Mouse (Mus musculus) inflammation-experienced regulatory T-cells (primary cell): ENCODE results near the gene Fcho2. TPM values are rescaled to one million over a fixed set of nuclear protein-coding genes. Genes with fewer than 3 reads are reported as not detected.

Source experiments
- polyA plus RNA-seq, 2 experiments: library from polyadenylated mRNA; unstranded; fragments of 100-300 nt; shearing (Covaris generic); gene quantifications; one replicate each; pipeline ENCODE4 v1.2.1; 2017

Gene Fcho2
- polyA plus RNA-seq, result 10 to 100 TPM; 55.1 to 69.1 TPM

GRCm38 (mm10) chr13:98815147-98815785 is at the start of gene Fcho2:
Fcho2 (minus strand) TSS chr13:98815449.

DNA sequence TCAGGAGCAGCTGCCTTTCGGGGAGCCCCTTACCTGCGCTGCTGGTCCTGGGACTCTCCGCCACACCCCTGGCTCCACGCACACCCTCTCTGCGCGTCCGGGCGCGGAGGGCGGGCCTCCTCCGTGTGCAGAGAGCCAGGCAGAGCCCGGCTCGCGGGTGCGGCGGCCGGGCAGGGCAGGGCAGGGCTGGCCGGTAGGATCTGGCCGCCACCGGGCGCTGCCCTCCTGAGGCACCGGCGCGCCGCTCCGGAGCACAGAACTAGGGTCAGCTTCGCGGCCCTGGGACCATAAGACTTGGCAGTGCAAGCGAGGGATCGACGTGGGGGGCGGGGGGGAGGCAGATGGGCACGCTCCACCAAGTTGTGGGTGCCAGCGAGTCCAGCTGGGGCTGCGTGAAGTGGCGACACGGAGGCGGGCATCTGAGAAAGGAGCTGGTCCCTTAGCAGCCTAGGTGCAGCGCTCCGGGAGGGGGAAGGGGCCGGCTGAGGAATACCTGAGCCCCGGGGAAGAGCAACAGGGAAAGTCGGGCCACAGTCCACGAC is 120.4 kb downstream of the Fcho2 start, which contains the start of gene Tmem171:
Gene Tmem171 (minus strand): TSS at position 62 of the 542 bp plus-strand sequence.

Other genes starting within 250 kb of the Fcho2 start
- under 1 TPM in 1 of 2 experiments, not detected in 1; 0.98 TPM for gene Tmem174, start 178.0 kb downstream of the Fcho2 start, polyA plus RNA-seq
- gene Tmem171, start 120.6 kb downstream of the Fcho2 start, polyA plus RNA-seq, result under 1 TPM in 1 of 2 experiments, not detected in 1; 0.89 TPM
- 10 to 100 TPM; 44.0 to 48.6 TPM for gene Tnpo1, start 110.9 kb upstream of the Fcho2 start, polyA plus RNA-seq
- gene 1700024P04Rik, start 169.1 kb upstream of the Fcho2 start, polyA plus RNA-seq, result not detected